Mouse (Mus musculus) embryonic facial prominence, embryonic 12.5 days (tissue): Measurements from ENCODE around the gene Gm21797. TPM values are rescaled to one million over a fixed set of nuclear protein-coding genes. Genes with fewer than 3 reads are reported as not detected.
"Not testable (repeated sequence)": the region's sequence is repeated elsewhere in the genome, so short reads cannot be mapped to it uniquely, and the experiment has no call there.

Experiments used
- ATAC-seq: fragments of 200-750 bp; cut with Nextera tagmentation; 2 replicates; pipeline ENCODE4 v1.8.0; 2017; ENCODE audit not compliant: insufficient number of reproducible peaks, insufficient read depth, low FRiP score, low TSS enrichment
- H3K27ac ChIP-seq: fragments of 300-500 bp; sonication (generic); 2 replicates; pipeline ENCODE4 v1.5.1; 2016; ENCODE audit warnings: mild to moderate bottlenecking
- H3K27me3 ChIP-seq: fragments of 300-500 bp; sonication (generic); 2 replicates; pipeline ENCODE4 v1.6.1; 2016; ENCODE audit warnings: mild to moderate bottlenecking, moderate library complexity
- H3K36me3 ChIP-seq: fragments of 300-500 bp; sonication (generic); 2 replicates; pipeline ENCODE4 v1.6.1; 2016; ENCODE audit warnings: mild to moderate bottlenecking
- H3K4me1 ChIP-seq: fragments of 300-500 bp; sonication (generic); 2 replicates; pipeline ENCODE4 v1.6.1; 2016
- H3K4me2 ChIP-seq: fragments of 300-500 bp; sonication (generic); replicated peaks from 2 replicates; pipeline ENCODE4 v1.6.1; 2016; ENCODE audit warnings: mild to moderate bottlenecking, moderate library complexity
- H3K4me3 ChIP-seq: fragments of 300-500 bp; sonication (generic); 2 replicates; pipeline ENCODE4 v1.5.1; 2016; ENCODE audit warnings: mild to moderate bottlenecking
- H3K9ac ChIP-seq: fragments of 300-500 bp; sonication (generic); 2 replicates; pipeline ENCODE4 v1.6.1; 2016; ENCODE audit warnings: mild to moderate bottlenecking, moderate library complexity
- H3K9me3 ChIP-seq: fragments of 300-500 bp; sonication (generic); 2 replicates; pipeline ENCODE4 v1.6.1; 2016; ENCODE audit warnings: mild to moderate bottlenecking, moderate library complexity
- WGBS: fragments of 180-500 bp; shearing (Covaris S2); methylation state at CpG from one replicate; pipeline ENCODE4 v1.1.7; 2016; 5-methylcytosine and 5-hydroxymethylcytosine counted together
- polyA plus RNA-seq: library from polyadenylated mRNA; unstranded; fragments of >200 nt; fragmentation: Nextera tagmentation; extraction: Ambion mirVana; gene quantifications from 2 replicates; pipeline ENCODE4 v1.2.1, GENCODE M21; 2016

The Gm21797 gene
- not detected in 2 replicates for polyA plus RNA-seq

- not testable (repeated sequence) for H3K36me3 ChIP-seq, H3K27me3 ChIP-seq, H3K9me3 ChIP-seq, H3K9ac ChIP-seq, H3K4me2 ChIP-seq, H3K4me1 ChIP-seq, ATAC-seq, H3K4me3 ChIP-seq, H3K27ac ChIP-seq
- WGBS, result no CpG with 5 or more reads among the region's 3 CpGs
These were observed at the start of gene Gm21797 for GRCm38 (mm10) chrY:40775665-40776064. Gene Gm21797, minus strand, starts transcription at chrY:40775765.

DNA sequence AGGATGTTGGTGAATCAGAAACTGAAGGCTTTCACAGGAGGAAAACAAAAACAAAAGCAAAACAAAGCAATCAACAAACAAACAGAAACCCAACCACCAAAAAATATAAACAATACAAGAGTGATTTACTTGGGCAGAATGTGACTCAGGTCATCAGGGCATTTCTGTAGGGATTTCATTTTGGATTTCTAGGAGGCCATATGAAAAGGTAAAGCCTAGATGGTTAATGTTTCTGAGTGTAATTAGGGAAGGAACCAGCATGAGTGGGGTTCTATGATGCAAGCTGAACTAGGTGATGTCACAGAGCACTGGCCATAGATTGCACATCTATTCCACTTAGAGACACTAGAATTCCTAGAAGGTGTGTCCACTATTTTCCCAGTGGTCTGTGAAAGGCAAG, 29.0 kb upstream of the Gm21797 start, which contains the start of gene Gm20795:
Gene Gm20795 (plus strand): TSS at position 301 of the 400 bp plus-strand sequence.
- H3K4me1 ChIP-seq, H3K36me3 ChIP-seq, H3K4me2 ChIP-seq, H3K9ac ChIP-seq, H3K9me3 ChIP-seq, H3K27ac ChIP-seq, H3K4me3 ChIP-seq, ATAC-seq, H3K27me3 ChIP-seq: not testable (repeated sequence)

Other genes with a start within 250 kb of the Gm21797 start
- gene Gm21852, start 123.8 kb downstream of the Gm21797 start, polyA plus RNA-seq, result not detected in 2 replicates
- not detected in 2 replicates for gene Gm20795, start 29.1 kb upstream of the Gm21797 start, polyA plus RNA-seq